Mouse (Mus musculus): ENCODE measurements around the gene Rpp25l. TPM values are rescaled to one million over a fixed set of nuclear protein-coding genes. Genes with fewer than 3 reads are reported as not detected.
"Not testable (repeated sequence)": the region's sequence is repeated elsewhere in the genome, so short reads cannot be mapped to it uniquely, and the experiment has no call there.

Rpp25l gene
- polyA plus RNA-seq, 1 experiment from 2014 or later, result 87.8 TPM

DNA sequence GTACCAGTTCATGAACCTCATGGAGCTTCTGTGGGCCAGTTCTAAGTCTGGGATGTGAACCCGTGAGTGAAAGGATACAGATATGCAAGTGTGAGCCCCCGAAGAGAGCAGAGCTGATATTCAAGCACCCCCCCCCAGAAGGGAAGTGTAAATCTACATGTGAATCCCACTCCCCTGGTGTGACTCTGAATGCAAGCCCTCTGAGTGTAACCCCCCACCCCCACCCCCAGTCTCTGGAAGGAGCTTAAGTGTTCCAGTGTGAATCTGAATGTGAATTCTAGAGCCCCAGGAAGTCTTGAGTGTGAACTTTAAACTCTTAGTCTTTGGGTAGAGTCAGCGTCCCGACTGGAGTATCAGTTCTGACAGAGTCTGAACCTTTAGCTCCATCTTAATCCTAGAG lies 19.8 kb downstream of the Rpp25l start:
- H3K4me1 ChIP-seq; H3K27ac ChIP-seq; H3K27me3 ChIP-seq; ATAC-seq (ENCODE audit: insufficient number of reproducible peaks, insufficient read depth, low FRiP score, low TSS enrichment); H3K9me3 ChIP-seq; H3K9ac ChIP-seq; H3K36me3 ChIP-seq: not testable (repeated sequence)
- WGBS, result 18% methylated on average over 4 of the region's 4 CpGs
- Histone ChIP-seq H3K4me2 (replicated peaks) (peak overlapping the region; percentile 24), H3K4me3 (0 out of 2 replicates have a peak overlapping the region, but pooled peaks have one; percentile 10)

DNA sequence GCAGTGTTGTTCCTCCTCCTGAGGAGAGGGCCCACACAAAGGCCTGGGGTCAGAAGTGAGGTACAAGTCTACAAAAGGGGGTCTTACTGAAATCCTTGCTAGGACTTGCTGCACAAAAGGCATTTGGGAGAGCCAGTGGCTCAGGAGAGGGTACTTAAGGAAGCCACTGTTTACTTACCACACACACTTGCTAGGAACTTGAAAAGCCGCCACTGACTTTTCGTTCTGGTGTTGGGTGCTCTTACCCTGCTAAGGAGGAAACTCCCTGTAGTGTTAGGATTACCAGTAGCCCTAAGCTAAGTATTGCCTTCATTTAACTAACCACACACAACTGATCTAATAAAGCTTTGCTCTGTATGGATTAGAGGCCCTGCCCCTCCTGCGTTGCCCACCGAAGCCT lies 23.3 kb downstream of the Rpp25l start:
- not testable (repeated sequence) for H3K9me3 ChIP-seq; H3K4me2 ChIP-seq (replicated peaks); H3K36me3 ChIP-seq; ATAC-seq (ENCODE audit: insufficient number of reproducible peaks, insufficient read depth, low FRiP score, low TSS enrichment); H3K4me1 ChIP-seq; H3K9ac ChIP-seq; H3K27ac ChIP-seq; H3K4me3 ChIP-seq; H3K27me3 ChIP-seq
- no CpG with 5 or more reads among the region's 4 CpGs for WGBS

- WGBS, result 57% methylated on average over 1 of the region's 1 CpGs
- H3K4me2 ChIP-seq (replicated peaks); H3K4me3 ChIP-seq; H3K4me1 ChIP-seq; H3K9ac ChIP-seq; H3K36me3 ChIP-seq; H3K27me3 ChIP-seq; ATAC-seq (ENCODE audit: insufficient number of reproducible peaks, insufficient read depth, low FRiP score, low TSS enrichment); H3K9me3 ChIP-seq; H3K27ac ChIP-seq: not testable (repeated sequence)
Observed at GRCm38 (mm10) chr4:41688562-41688961, 24.8 kb downstream of the Rpp25l start.

DNA sequence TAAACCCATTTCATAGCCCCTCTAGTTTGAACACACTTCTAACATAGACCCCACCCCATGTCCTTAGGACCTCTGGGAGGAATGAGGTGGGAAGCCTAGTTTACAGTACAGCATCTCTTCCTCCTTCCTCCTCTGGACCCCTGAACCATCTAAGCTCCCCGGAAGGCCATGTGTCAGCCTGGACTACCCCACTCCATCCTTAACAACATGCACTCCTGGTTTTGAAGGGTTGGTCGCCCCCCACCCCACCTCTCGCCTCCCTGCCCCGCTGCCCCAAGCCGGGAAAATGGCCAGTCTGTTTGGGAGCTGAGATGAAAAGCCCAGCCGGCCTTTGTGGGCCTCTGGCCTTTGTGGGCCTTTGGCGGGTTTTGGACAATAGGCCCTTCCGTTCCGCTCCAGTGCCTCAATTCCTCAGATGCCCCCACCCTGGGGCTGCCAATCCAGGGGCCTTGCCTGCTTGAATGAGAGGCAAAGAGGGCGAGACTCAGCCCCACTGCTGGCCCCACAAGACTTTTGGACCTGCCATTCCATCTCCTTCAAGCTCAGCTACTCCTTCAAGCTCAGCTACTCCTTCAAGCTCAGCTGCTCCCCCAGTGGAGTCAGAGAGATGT lies 27.3 kb downstream of the Rpp25l start:
- not testable (repeated sequence) for H3K36me3 ChIP-seq; H3K9ac ChIP-seq; H3K4me2 ChIP-seq (replicated peaks); H3K27ac ChIP-seq; H3K27me3 ChIP-seq; H3K9me3 ChIP-seq; H3K4me3 ChIP-seq
- WGBS, result 42% methylated on average over 9 of the region's 10 CpGs
- 0 out of 2 replicates have a peak, but pooled peaks have one; percentile 11 for ATAC-seq (ENCODE audit: insufficient number of reproducible peaks, insufficient read depth, low FRiP score, low TSS enrichment)
- peaks cover 13% of the 10 kb centered on the region for H3K4me1 ChIP-seq

- not testable (repeated sequence) for H3K9me3 ChIP-seq; H3K27ac ChIP-seq; H3K4me3 ChIP-seq; ATAC-seq (ENCODE audit: insufficient number of reproducible peaks, insufficient read depth, low FRiP score, low TSS enrichment); H3K36me3 ChIP-seq; H3K9ac ChIP-seq; H3K27me3 ChIP-seq
- WGBS, result 3% methylated on average over 14 of the region's 14 CpGs
- H3K4me1 ChIP-seq, result peaks cover 20% of the 10 kb centered on the region
- peak overlapping the region; percentile 36 for H3K4me2 ChIP-seq (replicated peaks)
Observed at GRCm38 (mm10) chr4:41684931-41685453, 28.3 kb downstream of the Rpp25l start.

GRCm38 (mm10) chr4:41684131-41684930 lies 29.0 kb downstream of the Rpp25l start:
- Histone ChIP-seq H3K4me1 (peaks cover 26% of the 10 kb centered on the region), H3K27ac (peak overlapping the region; percentile 65; the same call in 1 of the 2 replicates), H3K4me2 (replicated peaks) (peak overlapping the region; percentile 36)
- H3K9me3 ChIP-seq; ATAC-seq (ENCODE audit: insufficient number of reproducible peaks, insufficient read depth, low FRiP score, low TSS enrichment); H3K27me3 ChIP-seq; H3K4me3 ChIP-seq; H3K36me3 ChIP-seq; H3K9ac ChIP-seq: not testable (repeated sequence)
- 3% methylated on average over 27 of the region's 27 CpGs for WGBS

DNA sequence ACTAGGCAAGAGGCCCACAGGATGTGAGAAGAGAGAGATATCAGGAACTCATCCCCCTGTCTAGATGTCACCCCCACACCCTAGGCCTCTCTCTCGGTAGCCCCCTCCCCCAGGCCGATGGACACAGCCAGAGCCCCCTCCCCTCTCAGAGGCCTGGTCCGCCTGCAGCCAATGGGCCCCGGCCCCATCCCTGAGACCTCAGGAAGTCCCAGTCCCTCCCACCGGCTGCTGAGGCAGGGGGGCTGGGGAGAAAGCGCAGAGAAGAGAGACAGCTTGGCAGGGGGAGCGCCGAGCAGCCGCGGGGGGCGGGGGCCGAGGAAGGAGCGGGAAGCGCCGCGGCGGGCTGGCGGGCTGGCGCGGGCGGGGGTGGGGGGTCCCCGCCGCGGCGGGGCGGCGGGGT lies 30.0 kb downstream of the Rpp25l start:
- Histone ChIP-seq H3K4me3 (0 out of 2 replicates have a peak overlapping the region, but pooled peaks have one; percentile 19), H3K4me1 (peaks cover 33% of the 10 kb centered on the region), H3K4me2 (replicated peaks) (peak overlapping the region; percentile 40)
- not testable (repeated sequence) for H3K27me3 ChIP-seq, H3K27ac ChIP-seq, H3K36me3 ChIP-seq, H3K9me3 ChIP-seq, H3K9ac ChIP-seq
- ATAC-seq (ENCODE audit: insufficient number of reproducible peaks, insufficient read depth, low FRiP score, low TSS enrichment), result peak; percentile 39; the same call in 1 of the 2 replicates
- WGBS, result 3% methylated on average over 14 of the region's 27 CpGs

GRCm38 (mm10) chr4:41682789-41683188 lies 30.5 kb downstream of the Rpp25l start:
- WGBS, result 27% methylated on average over 6 of the region's 6 CpGs
- H3K27ac ChIP-seq, result peak overlapping the region; percentile 50; the same call in 1 of the 2 replicates
- no peaks in the 10 kb centered on the region for H3K27me3 ChIP-seq
- H3K4me1 ChIP-seq, result peaks cover 34% of the 10 kb centered on the region
- no peaks in the 10 kb centered on the region for H3K9me3 ChIP-seq
- no peaks in the 10 kb centered on the region for H3K36me3 ChIP-seq
- peak overlapping the region; percentile 40 for H3K4me2 ChIP-seq (replicated peaks)
- H3K9ac ChIP-seq, result no peak overlapping the region
- ATAC-seq (ENCODE audit: insufficient number of reproducible peaks, insufficient read depth, low FRiP score, low TSS enrichment), result no peak
- no peak overlapping the region for H3K4me3 ChIP-seq

- Histone ChIP-seq H3K9ac (no peak overlapping the region), H3K4me1 (peaks cover 43% of the 10 kb centered on the region), H3K36me3 (no peaks in the 10 kb centered on the region), H3K4me2 (replicated peaks) (no peak overlapping the region), H3K27me3 (no peaks in the 10 kb centered on the region), H3K9me3 (no peaks in the 10 kb centered on the region), H3K27ac (peak overlapping the region; percentile 50; the same call in 1 of the 2 replicates), H3K4me3 (no peak overlapping the region)
- no peak for ATAC-seq (ENCODE audit: insufficient number of reproducible peaks, insufficient read depth, low FRiP score, low TSS enrichment)
- WGBS, result 64% methylated on average over 10 of the region's 10 CpGs
Observed at GRCm38 (mm10) chr4:41681947-41682346, 31.4 kb downstream of the Rpp25l start.

DNA sequence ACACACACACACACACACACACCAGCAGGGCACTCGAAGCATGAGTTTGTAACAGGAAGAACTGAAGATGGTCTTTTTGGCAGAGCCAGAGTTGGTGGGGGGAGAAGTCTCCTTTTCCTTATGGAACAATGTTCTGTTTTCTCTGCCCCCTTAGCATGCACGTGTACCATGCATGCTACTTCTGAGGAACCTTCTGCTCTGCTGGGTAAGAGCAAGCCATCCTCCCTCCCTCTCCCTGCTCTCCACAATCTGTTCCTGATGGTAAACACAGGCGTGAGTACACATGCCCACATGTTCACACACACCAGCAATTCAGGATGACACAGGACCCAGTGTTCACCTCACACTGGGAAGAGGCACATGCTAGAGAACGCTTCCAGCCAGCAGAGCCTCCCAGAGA lies 32.2 kb downstream of the Rpp25l start:
- whole genome bisulfite sequencing, result 55% methylated on average over 4 of the region's 4 CpGs
- Histone ChIP-seq H3K36me3 (no peaks in the 10 kb centered on the region), H3K9me3 (no peaks in the 10 kb centered on the region), H3K4me3 (no peak overlapping the region), H3K27me3 (no peaks in the 10 kb centered on the region), H3K27ac (no peak overlapping the region), H3K4me1 (peaks cover 50% of the 10 kb centered on the region), H3K4me2 (replicated peaks) (no peak overlapping the region), H3K9ac (no peak overlapping the region)
- ATAC-seq (ENCODE audit: insufficient number of reproducible peaks, insufficient read depth, low FRiP score, low TSS enrichment), result no peak

GRCm38 (mm10) chr4:41679291-41679690 lies 34.0 kb downstream of the Rpp25l start:
- Histone ChIP-seq H3K4me3 (no peak overlapping the region), H3K36me3 (no peaks in the 10 kb centered on the region), H3K9me3 (no peaks in the 10 kb centered on the region), H3K9ac (no peak overlapping the region), H3K27me3 (no peaks in the 10 kb centered on the region), H3K4me2 (replicated peaks) (no peak overlapping the region), H3K4me1 (peaks cover 52% of the 10 kb centered on the region), H3K27ac (peak overlapping the region; percentile 54; the same call in 1 of the 2 replicates)
- WGBS, result 100% methylated on average over 1 of the region's 2 CpGs
- ATAC-seq (ENCODE audit: insufficient number of reproducible peaks, insufficient read depth, low FRiP score, low TSS enrichment), result no peak

DNA sequence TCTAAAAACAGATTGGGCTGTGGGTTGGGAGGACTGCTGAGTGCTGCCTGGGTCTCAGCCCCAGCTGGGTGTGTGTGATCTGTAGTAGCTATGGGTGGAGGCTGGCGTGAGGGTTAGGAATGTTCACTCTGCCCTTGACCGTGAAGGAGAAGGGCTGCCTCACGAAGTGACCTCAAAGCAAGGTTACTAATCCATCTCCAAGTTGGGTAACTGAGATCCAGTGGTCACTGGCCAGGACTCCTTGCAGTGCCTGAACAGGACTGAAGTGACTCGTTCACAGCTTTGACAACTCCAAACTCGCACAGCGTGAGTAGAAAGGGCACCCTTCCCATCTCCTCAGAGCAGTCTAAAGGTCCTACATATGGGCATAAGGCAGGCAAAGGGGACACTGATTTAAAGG lies 34.5 kb downstream of the Rpp25l start:
- ATAC-seq (ENCODE audit: insufficient number of reproducible peaks, insufficient read depth, low FRiP score, low TSS enrichment), result no peak
- Histone ChIP-seq H3K27ac (no peak overlapping the region), H3K4me2 (replicated peaks) (no peak overlapping the region), H3K9me3 (no peaks in the 10 kb centered on the region), H3K4me1 (peaks cover 52% of the 10 kb centered on the region), H3K9ac (no peak overlapping the region), H3K4me3 (no peak overlapping the region), H3K36me3 (no peaks in the 10 kb centered on the region), H3K27me3 (no peaks in the 10 kb centered on the region)
- WGBS, result 82% methylated on average over 6 of the region's 6 CpGs

Data from embryonic facial prominence, embryonic 12.5 days (tissue).